11 mouse cellular contexts compared by ENCODE assay signal in genomic region chr4:141478225-141478624, GRCm38 (mm10). TPM values are rescaled to one million over a fixed set of nuclear protein-coding genes. Genes with fewer than 3 reads are reported as not detected.
DNase-seq lines count a peak whose midpoint lies in the region; ATAC-seq and TF ChIP-seq lines count a peak whose summit lies in the region.
"Had no signal": no experiment of that assay in that cellular context is flagged by ENCODE, and none has a peak within 500 bp of the region (broad histone marks: within the 10 kb centered on the region; RNA-seq: fewer than 3 reads in every experiment).

No protein-coding gene starts in this region.

- peaks cover 96% of the 10 kb centered on the region for H3K36me3 ChIP-seq in heart, postnatal 0 days (replicated peaks; ENCODE audit: control insufficient read depth, insufficient read depth, low read length)
- H3K36me3 ChIP-seq in testis, adult 2 months (ENCODE audit: control insufficient read depth, insufficient read depth, low read length), result no peaks in the 10 kb centered on the region; the same call in none of the 2 replicates
- peaks cover 84% of the 10 kb centered on the region for H3K36me3 ChIP-seq in forebrain, postnatal 0 days (ENCODE audit: insufficient read depth)

- no peak for TF ChIP-seq EP300 in heart, postnatal 0 days (IDR thresholded peaks at IDR 0.05; ENCODE audit: low read depth)

- H3K4me3 ChIP-seq in heart, postnatal 0 days (ENCODE audit: low read depth, low read length), result no peak overlapping the region
- no peak overlapping the region for H3K4me3 ChIP-seq in testis, adult 2 months (ENCODE audit: control insufficient read depth, low read depth, low read length)
- no peak overlapping the region for H3K4me3 ChIP-seq in forebrain, postnatal 0 days (ENCODE audit: low read depth, low read length)
- H3K4me3 ChIP-seq: heart, embryonic 12.5 days had no signal

- H3K27me3 ChIP-seq in heart, postnatal 0 days (ENCODE audit: control insufficient read depth, insufficient read depth, low read length), result no peaks in the 10 kb centered on the region
- no peaks in the 10 kb centered on the region for H3K27me3 ChIP-seq in testis, adult 2 months (ENCODE audit: control insufficient read depth, insufficient read depth, low read length)
- H3K27me3 ChIP-seq in forebrain, postnatal 0 days (ENCODE audit: insufficient read depth, low read length), result no peaks in the 10 kb centered on the region
- H3K27me3 ChIP-seq: CH12.LX; heart, embryonic 12.5 days had no signal

- no peak overlapping the region for H3K4me2 ChIP-seq in heart, postnatal 0 days (ENCODE audit: low read depth, low read length)
- H3K4me2 ChIP-seq in forebrain, postnatal 0 days (ENCODE audit: low read depth), result no peak overlapping the region; the same call in 1 of the 2 replicates
- H3K4me2 ChIP-seq: heart, embryonic 12.5 days had no signal

- intact Hi-C loops in heart, postnatal 36 days (cut with DNase I), result no loop called here

- WGBS in heart, postnatal 0 days, result 86% methylated on average over 23 of the region's 23 CpGs
- WGBS in forebrain, postnatal 0 days, result 70% methylated on average over 23 of the region's 23 CpGs

- no peak for TF ChIP-seq CTCF in heart, postnatal 0 days (IDR thresholded peaks at IDR 0.05; ENCODE audit: low read depth)
- TF ChIP-seq CTCF in testis, adult 2 months (IDR thresholded peaks at IDR 0.05; ENCODE audit: control insufficient read depth, insufficient read depth, insufficient replicate concordance, low read depth, low read length), result no peak
- no peak for TF ChIP-seq CTCF in forebrain, postnatal 0 days (IDR thresholded peaks at IDR 0.05; ENCODE audit: low read depth)

- H3K4me1 ChIP-seq in heart, postnatal 0 days (ENCODE audit: control insufficient read depth, insufficient read depth), result no peaks in the 10 kb centered on the region
- no peaks in the 10 kb centered on the region for H3K4me1 ChIP-seq in testis, adult 2 months (ENCODE audit: control insufficient read depth, insufficient read depth, low read length)
- H3K4me1 ChIP-seq in forebrain, postnatal 0 days (ENCODE audit: insufficient read depth), result no peaks in the 10 kb centered on the region
- H3K4me1 ChIP-seq: heart, embryonic 12.5 days had no signal

- TF ChIP-seq POLR2A in testis, adult 2 months (IDR thresholded peaks at IDR 0.05; ENCODE audit: control insufficient read depth, low read depth, low read length), result no peak

- peak overlapping the region; percentile 61 for H3K27ac ChIP-seq in heart, postnatal 0 days (ENCODE audit: low read depth)
- H3K27ac ChIP-seq in testis, adult 2 months (ENCODE audit: control insufficient read depth, insufficient read depth, low read depth, low read length), result peak overlapping the region; percentile 51; the same call in 1 of the 2 replicates
- peak overlapping the region; percentile 73 for H3K27ac ChIP-seq in forebrain, postnatal 0 days (ENCODE audit: low read depth, low read length)

- ATAC-seq in heart, postnatal 0 days (ENCODE audit: insufficient read depth, low read depth), result no peak
- ATAC-seq in forebrain, postnatal 0 days, result peak; percentile 9

- no peaks in the 10 kb centered on the region for H3K9me3 ChIP-seq in heart, postnatal 0 days (replicated peaks; ENCODE audit: control insufficient read depth, low read length)
- H3K9me3 ChIP-seq in forebrain, postnatal 0 days (ENCODE audit: low read length), result no peaks in the 10 kb centered on the region

- no peak overlapping the region for H3K9ac ChIP-seq in heart, postnatal 0 days (replicated peaks; ENCODE audit: low read depth, low read length)
- H3K9ac ChIP-seq in forebrain, postnatal 0 days, result no peak overlapping the region
- H3K9ac ChIP-seq: heart, embryonic 12.5 days had no signal

- no peak for DNase-seq in heart, postnatal 0 days (ENCODE audit: low spot score)
- DNase-seq in heart, postnatal 36 days, result no peak
- no peak for DNase-seq in testis, postnatal 14 days (ENCODE audit: low spot score)
- no peak for DNase-seq in forebrain, postnatal 0 days
- peak; percentile 67 for DNase-seq in testis, postnatal 10 days (ENCODE audit: low spot score)
- DNase-seq in kidney, adult 9 months, result no peak
- DNase-seq in layer of hippocampus, postnatal 14 days (ENCODE audit: low spot score in 2 of 2), result no peak

RNA-seq across cellular contexts. Expression of gene Zbtb17, which starts 33.8 kb away (rescaled TPM):
- total RNA-seq in heart, postnatal 0 days (2014; rRNA removed; ENCODE audit: low replicate concordance), result 28.1 and 32.7 TPM in 2 replicates
- polyA plus RNA-seq in heart, postnatal 0 days (2015; fragmentation: Nextera tagmentation; extraction: Ambion mirVana), result 16.2 and 18.1 TPM in 2 replicates
- total RNA-seq in heart, postnatal 36 days (2021), result 10 to 100 TPM; 21.3 to 24.7 TPM
- 24.6 and 28.4 TPM in 2 replicates for polyA plus RNA-seq in testis, adult 2 months (2012; rRNA removed)
- 42.1 and 51.5 TPM in 2 replicates for total RNA-seq in forebrain, postnatal 0 days (2014; rRNA removed)
- polyA plus RNA-seq in forebrain, postnatal 0 days (2015; fragmentation: Nextera tagmentation; extraction: Ambion mirVana), result 32.8 and 34.8 TPM in 2 replicates
- 10 to 100 TPM; 29.3 to 29.8 TPM for total RNA-seq in layer of hippocampus, postnatal 14 days (2021)

RNA-seq across cellular contexts. Expression of gene Srarp, which starts 42.3 kb away (rescaled TPM):
- not detected in 2 replicates for total RNA-seq in heart, postnatal 0 days (2014; rRNA removed; ENCODE audit: low replicate concordance)
- not detected in 2 replicates for polyA plus RNA-seq in heart, postnatal 0 days (2015; fragmentation: Nextera tagmentation; extraction: Ambion mirVana)
- 1 to 10 TPM in 1 of 2 experiments, under 1 TPM in 1; 0.67 to 1.6 TPM for total RNA-seq in heart, postnatal 36 days (2021)
- 0.67 TPM in 2 replicates for polyA plus RNA-seq in testis, adult 2 months (2012; rRNA removed)
- 2.4 and 4.6 TPM in 2 replicates for total RNA-seq in forebrain, postnatal 0 days (2014; rRNA removed)
- 0.63 and 0.69 TPM in 2 replicates for polyA plus RNA-seq in forebrain, postnatal 0 days (2015; fragmentation: Nextera tagmentation; extraction: Ambion mirVana)
- 1 to 10 TPM; 4.0 to 4.4 TPM for total RNA-seq in layer of hippocampus, postnatal 14 days (2021)
- total RNA-seq: CH12.LX had no signal
- polyA plus RNA-seq: heart, embryonic 12.5 days; thymus, postnatal 0 days had no signal

RNA-seq across cellular contexts. Expression of gene Hspb7, which starts 57.6 kb away (rescaled TPM):
- 556 and 673 TPM in 2 replicates for total RNA-seq in heart, postnatal 0 days (2014; rRNA removed; ENCODE audit: low replicate concordance)
- polyA plus RNA-seq in heart, postnatal 0 days (2015; fragmentation: Nextera tagmentation; extraction: Ambion mirVana), result 195 and 203 TPM in 2 replicates
- 1,000 to 10,000 TPM; 1,173 to 1,191 TPM for total RNA-seq in heart, postnatal 36 days (2021)
- 24.6 and 24.7 TPM in 2 replicates for polyA plus RNA-seq in testis, adult 2 months (2012; rRNA removed)
- total RNA-seq in forebrain, postnatal 0 days (2014; rRNA removed), result not detected in 2 replicates
- not detected in 2 replicates for polyA plus RNA-seq in forebrain, postnatal 0 days (2015; fragmentation: Nextera tagmentation; extraction: Ambion mirVana)
- under 1 TPM in 1 of 2 experiments, not detected in 1; 0.23 TPM for total RNA-seq in layer of hippocampus, postnatal 14 days (2021)
- polyA plus RNA-seq: thymus, postnatal 0 days had no signal

Comparison
In these comparisons a context has a peak if more than half of its experiments do, and no peak if none do; other contexts are left out.
1. RNA of gene Hspb7, which starts 57.6 kb away (total RNA-seq): 1,173 to 1,191 TPM in heart, postnatal 36 days and 556 to 673 TPM in heart, postnatal 0 days; 0.23 TPM in layer of hippocampus, postnatal 14 days and not detected in forebrain, postnatal 0 days; every median in the first group is over 100 times any median in the second.
2. Peak in every context shown above with its lines, with median percentiles within 50 percentile points of each other: H3K27ac ChIP-seq.